Mouse (Mus musculus): ENCODE results near the gene Tbx10.

- TF ChIP-seq CTCF (IDR thresholded peaks at IDR 0.05) (peak; percentile 43), POLR2A (IDR thresholded peaks at IDR 0.05; ENCODE audit: insufficient read depth, low read depth, low read length) (no peak), EP300 (IDR thresholded peaks at IDR 0.05; ENCODE audit: insufficient read depth, low read depth, low read length) (no peak)
Measured at GRCm38 (mm10) chr19:3988750-3989149, 3.8 kb upstream of the Tbx10 start.

Measured in heart, adult 2 months (tissue).